Mouse (Mus musculus): Measurements from ENCODE around the gene I0C0044D17Rik. TPM values are rescaled to one million over a fixed set of nuclear protein-coding genes. Genes with fewer than 3 reads are reported as not detected.
A peak's percentile ranks its signal among the peaks of the same experiment; 100 is the strongest.

Gene I0C0044D17Rik
- polyA plus RNA-seq, 1 experiment from 2014 or later = not detected

DNA sequence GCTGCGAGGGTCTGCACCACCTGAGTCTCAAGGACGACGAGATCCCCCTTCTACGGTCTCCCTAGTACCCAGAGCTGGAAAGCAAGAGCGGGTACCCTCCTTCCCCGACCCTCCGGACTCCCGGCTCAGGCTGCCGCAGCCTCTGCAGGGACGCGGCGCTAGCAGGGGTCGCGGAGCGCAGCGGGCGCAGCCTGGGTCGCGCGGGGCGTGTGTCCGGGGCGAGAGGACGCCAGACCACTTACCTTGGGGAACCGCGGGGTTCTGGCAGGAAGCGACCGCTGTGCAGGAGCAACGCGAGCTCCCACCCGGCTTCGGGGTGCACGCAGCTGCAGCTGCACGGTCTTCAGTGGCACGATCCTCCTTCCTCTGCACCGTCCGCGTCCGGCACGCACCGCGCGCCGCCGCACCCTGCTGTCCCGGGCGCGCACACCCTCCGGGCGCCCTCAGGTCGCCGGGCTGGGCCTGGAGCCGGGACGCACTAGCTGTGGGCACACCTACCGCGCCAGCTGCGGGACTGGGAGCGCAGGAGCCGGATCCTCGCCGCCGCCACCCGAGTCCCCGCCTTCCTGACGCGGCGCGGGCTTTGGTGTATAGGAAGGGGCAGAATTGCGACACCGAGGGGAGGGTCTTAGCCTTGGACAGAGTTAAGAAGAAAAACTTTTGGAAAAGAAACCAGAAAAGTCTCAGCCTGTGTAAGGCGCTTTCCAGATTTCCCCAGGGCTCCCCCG lies 6.3 kb downstream of the I0C0044D17Rik start, which contains the start of gene Kank4:
Kank4 (minus strand) TSS at position 354 of the 728 bp plus-strand sequence.
- Histone ChIP-seq H3K27ac (ENCODE audit: low read length) (0 out of 2 replicates have a peak within 1 kb of the TSS, but pooled peaks have one; percentile 4), H3K9me3 (ENCODE audit: low read length) (no peaks in the 10 kb centered on the region), H3K36me3 (ENCODE audit: insufficient read depth, low read length) (no peaks in the 10 kb centered on the region), H3K9ac (replicated peaks; ENCODE audit: low read depth) (peak within 1 kb of the TSS; percentile 39), H3K4me1 (ENCODE audit: insufficient read depth, low read depth, low read length) (no peaks in the 10 kb centered on the region; the same call in 1 of the 2 replicates), H3K4me3 (ENCODE audit: low read depth, low read length) (peak within 1 kb of the TSS; percentile 58), H3K27me3 (replicated peaks; ENCODE audit: insufficient read depth, low read length) (no peaks in the 10 kb centered on the region), H3K4me2 (replicated peaks; ENCODE audit: low read depth, low read length) (peak within 1 kb of the TSS; percentile 99)
- DNase-seq (ENCODE audit: low spot score) (peak; percentile 83), ATAC-seq (peak; percentile 87)
- WGBS = under 1% methylated on average over 58 of the region's 72 CpGs
- TF ChIP-seq CTCF (IDR thresholded peaks at IDR 0.05) (no peak; the same call in 1 of the 2 replicates), EP300 (IDR thresholded peaks at IDR 0.05) (no peak)

DNA sequence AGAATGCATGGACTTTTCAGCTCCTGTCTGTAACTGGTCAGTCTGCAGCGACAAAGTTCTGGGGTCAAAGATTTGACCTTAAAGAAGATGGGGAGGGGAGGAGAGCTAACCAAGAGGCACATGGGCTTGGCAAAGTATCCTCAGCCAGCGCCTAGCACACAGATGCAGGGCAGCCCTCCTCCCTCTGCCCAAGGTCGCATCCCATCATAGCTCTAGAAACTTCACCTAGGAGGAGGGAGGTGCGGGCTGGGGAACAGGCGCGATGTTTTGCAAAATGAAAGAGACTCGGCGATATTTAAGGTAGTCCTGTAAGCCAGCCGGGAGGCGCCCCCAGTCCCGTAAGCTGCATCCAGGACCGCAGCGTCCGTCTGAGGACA lies 6.8 kb downstream of the I0C0044D17Rik start:
- TF ChIP-seq CTCF (IDR thresholded peaks at IDR 0.05) (no peak), EP300 (IDR thresholded peaks at IDR 0.05) (no peak)

DNA sequence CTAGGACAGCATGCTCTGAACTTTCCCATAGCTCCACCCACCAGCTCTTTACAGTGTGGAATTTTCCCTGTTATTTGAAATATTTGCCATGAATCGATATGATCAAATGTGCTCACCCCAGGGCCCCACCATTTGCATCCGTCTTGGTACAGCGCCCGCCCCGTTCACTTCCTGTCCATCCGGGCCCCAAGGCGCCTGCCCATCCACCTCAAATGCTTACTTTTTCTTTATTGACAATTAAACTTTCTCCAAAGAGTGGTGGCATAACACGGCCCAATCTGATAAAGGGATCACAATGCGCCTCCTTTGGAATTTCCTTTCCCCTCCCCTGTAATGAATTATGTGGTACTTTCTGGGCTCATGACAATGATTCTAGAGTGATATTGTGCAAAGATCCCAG lies 17.3 kb downstream of the I0C0044D17Rik start:
- ATAC-seq (no peak), DNase-seq (ENCODE audit: low spot score) (peak; percentile 16)
- Histone ChIP-seq H3K27ac (ENCODE audit: low read length) (no peak overlapping the region), H3K9me3 (ENCODE audit: low read length) (no peaks in the 10 kb centered on the region), H3K9ac (replicated peaks; ENCODE audit: low read depth) (no peak overlapping the region), H3K4me2 (replicated peaks; ENCODE audit: low read depth, low read length) (no peak overlapping the region), H3K36me3 (ENCODE audit: insufficient read depth, low read length) (no peaks in the 10 kb centered on the region), H3K4me3 (ENCODE audit: low read depth, low read length) (no peak overlapping the region), H3K4me1 (ENCODE audit: insufficient read depth, low read depth, low read length) (peaks cover 11% of the 10 kb centered on the region; the same call in 1 of the 2 replicates), H3K27me3 (replicated peaks; ENCODE audit: insufficient read depth, low read length) (no peaks in the 10 kb centered on the region)
- 23% methylated on average over 9 of the region's 9 CpGs for WGBS
- TF ChIP-seq EP300 (IDR thresholded peaks at IDR 0.05) (no peak), CTCF (IDR thresholded peaks at IDR 0.05) (no peak)

More for the DNA sequence above, 6.8 kb downstream of the I0C0044D17Rik start:
- 0 out of 2 replicates have a peak, but pooled peaks have one; percentile 4 for ATAC-seq
- peak overlapping the region; percentile 39; the same call in 1 of the 2 replicates for H3K9ac ChIP-seq (replicated peaks; ENCODE audit: low read depth)
- H3K4me2 ChIP-seq (replicated peaks; ENCODE audit: low read depth, low read length) = peak overlapping the region; percentile 99
- no peaks in the 10 kb centered on the region for H3K9me3 ChIP-seq (ENCODE audit: low read length)
- H3K27me3 ChIP-seq (replicated peaks; ENCODE audit: insufficient read depth, low read length) = no peaks in the 10 kb centered on the region
- H3K4me1 ChIP-seq (ENCODE audit: insufficient read depth, low read depth, low read length) = no peaks in the 10 kb centered on the region; the same call in 1 of the 2 replicates
- 5% methylated on average over 14 of the region's 14 CpGs for WGBS
- H3K36me3 ChIP-seq (ENCODE audit: insufficient read depth, low read length) = no peaks in the 10 kb centered on the region
- no peak overlapping the region for H3K27ac ChIP-seq (ENCODE audit: low read length)
- no peak for DNase-seq (ENCODE audit: low spot score)
- peak overlapping the region; percentile 58 for H3K4me3 ChIP-seq (ENCODE audit: low read depth, low read length)

DNA sequence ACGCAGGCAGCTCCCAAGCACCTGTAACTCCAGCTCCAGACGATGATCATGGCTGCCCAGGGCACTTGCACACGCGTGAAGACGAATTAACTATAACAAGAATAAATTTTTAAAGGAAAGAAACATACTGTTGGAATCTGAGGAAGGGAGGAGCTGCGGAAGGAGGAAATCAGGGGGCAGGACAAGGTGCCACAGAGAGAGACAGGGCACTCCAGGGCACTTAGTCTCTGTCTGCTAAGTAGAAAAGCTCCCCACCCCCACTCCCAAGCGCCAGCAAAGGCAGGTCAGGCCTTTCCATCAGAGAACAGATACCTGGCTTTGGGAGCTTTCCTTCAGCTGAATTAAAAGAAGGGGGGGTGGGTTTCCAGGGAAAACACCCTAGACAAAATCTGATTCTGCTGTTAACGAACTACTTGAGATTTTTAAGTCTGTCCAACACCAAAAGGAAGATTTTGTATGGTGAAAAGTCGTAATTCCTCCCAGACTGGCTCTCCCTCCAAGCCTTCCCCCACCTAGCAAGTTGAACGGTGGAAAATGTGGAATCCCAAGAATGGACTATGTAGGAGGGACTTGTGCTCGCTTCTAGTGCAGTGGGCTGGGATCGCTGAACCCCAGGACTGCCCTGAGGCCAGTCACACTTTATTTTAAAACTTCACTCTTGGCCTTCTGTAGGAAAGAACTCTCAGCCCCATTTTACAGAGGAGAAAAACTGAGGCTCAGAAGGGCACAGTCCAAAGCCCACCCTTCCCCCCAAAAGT lies 18.2 kb downstream of the I0C0044D17Rik start:
- Histone ChIP-seq H3K27me3 (replicated peaks; ENCODE audit: insufficient read depth, low read length) (no peaks in the 10 kb centered on the region), H3K27ac (ENCODE audit: low read length) (no peak overlapping the region)

DNA sequence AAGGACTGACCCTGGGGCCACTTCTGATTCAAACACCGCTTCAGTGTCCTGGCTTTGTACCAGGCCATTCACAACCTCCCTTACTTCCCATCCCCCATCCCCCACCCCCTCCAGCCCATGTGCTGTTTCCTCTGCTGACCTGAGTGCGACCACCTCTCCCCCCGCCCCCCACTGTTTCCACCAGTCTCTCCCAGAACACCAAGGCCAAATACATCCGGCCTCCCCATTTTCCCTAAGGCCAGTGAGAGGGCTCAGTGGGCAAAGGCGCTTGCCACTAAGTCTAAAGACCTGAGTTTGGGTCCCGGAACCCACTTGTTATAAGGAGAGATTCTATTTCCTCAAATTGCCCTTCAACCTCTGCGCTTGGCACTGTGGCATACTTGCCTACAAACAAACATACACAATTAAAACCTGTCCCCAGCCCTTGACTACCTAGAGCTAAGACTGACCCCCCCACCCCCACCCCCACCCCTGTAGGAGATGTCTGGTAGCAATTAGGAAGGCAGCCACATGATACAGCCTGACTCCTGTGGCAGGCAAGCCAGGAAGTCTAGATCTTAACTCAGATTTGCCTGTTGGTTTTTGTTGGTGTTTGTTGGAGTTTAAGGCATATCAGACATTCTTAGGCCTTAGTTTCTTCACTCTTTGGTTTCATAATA lies 19.0 kb downstream of the I0C0044D17Rik start:
- 74% methylated on average over 7 of the region's 7 CpGs for whole genome bisulfite sequencing
- H3K27ac ChIP-seq (ENCODE audit: low read length) = no peak overlapping the region
- no peaks in the 10 kb centered on the region for H3K36me3 ChIP-seq (ENCODE audit: insufficient read depth, low read length)
- no peak overlapping the region for H3K9ac ChIP-seq (replicated peaks; ENCODE audit: low read depth)
- ATAC-seq = no peak
- peaks cover 11% of the 10 kb centered on the region; the same call in 1 of the 2 replicates for H3K4me1 ChIP-seq (ENCODE audit: insufficient read depth, low read depth, low read length)
- no peak overlapping the region for H3K4me2 ChIP-seq (replicated peaks; ENCODE audit: low read depth, low read length)
- no peaks in the 10 kb centered on the region for H3K27me3 ChIP-seq (replicated peaks; ENCODE audit: insufficient read depth, low read length)
- H3K4me3 ChIP-seq (ENCODE audit: low read depth, low read length) = no peak overlapping the region
- no peaks in the 10 kb centered on the region for H3K9me3 ChIP-seq (ENCODE audit: low read length)
- no peak for DNase-seq (ENCODE audit: low spot score)
- TF ChIP-seq CTCF (IDR thresholded peaks at IDR 0.05) = no peak
- TF ChIP-seq EP300 (IDR thresholded peaks at IDR 0.05) = no peak

More for the DNA sequence above, 18.2 kb downstream of the I0C0044D17Rik start:
- Histone ChIP-seq H3K36me3 (ENCODE audit: insufficient read depth, low read length) (no peaks in the 10 kb centered on the region), H3K4me2 (replicated peaks; ENCODE audit: low read depth, low read length) (no peak overlapping the region), H3K4me1 (ENCODE audit: insufficient read depth, low read depth, low read length) (peaks cover 11% of the 10 kb centered on the region; the same call in 1 of the 2 replicates), H3K4me3 (ENCODE audit: low read depth, low read length) (no peak overlapping the region), H3K9ac (replicated peaks; ENCODE audit: low read depth) (no peak overlapping the region), H3K9me3 (ENCODE audit: low read length) (no peaks in the 10 kb centered on the region)
- ATAC-seq (peak; percentile 74), DNase-seq (ENCODE audit: low spot score) (peak; percentile 42)
- 45% methylated on average over 12 of the region's 12 CpGs for WGBS
- TF ChIP-seq EP300 (IDR thresholded peaks at IDR 0.05) = no peak
- TF ChIP-seq CTCF (IDR thresholded peaks at IDR 0.05) = no peak
